Mouse (Mus musculus) urinary bladder, postnatal 10 days (tissue): Measurements from ENCODE around the gene Hist4h4.
"Not testable (repeated sequence)": the region's sequence is repeated elsewhere in the genome, so short reads cannot be mapped to it uniquely, and the experiment has no call there.

Experiments
- DNase-seq: peaks from one replicate; pipeline ENCODE4 v3.0.0; 2022; ENCODE audit warnings: low spot score

Hist4h4 gene

DNA sequence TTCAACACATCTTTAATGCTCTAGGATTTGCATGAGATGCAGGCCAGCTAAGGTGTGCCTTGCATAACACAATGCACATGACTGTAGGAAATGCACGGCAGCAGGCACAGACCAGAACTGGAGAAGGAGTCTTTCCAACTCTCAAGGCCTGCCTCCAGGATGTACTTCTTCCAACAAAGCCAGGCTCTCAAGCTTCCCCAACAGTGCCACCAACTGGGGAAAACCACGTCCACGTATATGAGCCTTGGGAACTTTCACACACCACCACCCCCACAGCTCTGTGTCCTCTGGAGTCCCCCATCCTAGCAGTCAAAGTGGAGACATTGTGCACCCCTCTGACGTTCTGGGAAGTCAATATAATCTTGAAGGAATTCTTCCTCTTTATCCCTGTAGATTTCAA is 8.9 kb upstream of the Hist4h4 start:
- DNase-seq = no peak

- DNase-seq = no peak
Measured at GRCm38 (mm10) chr6:136811196-136811595, 7.0 kb upstream of the Hist4h4 start.

DNA sequence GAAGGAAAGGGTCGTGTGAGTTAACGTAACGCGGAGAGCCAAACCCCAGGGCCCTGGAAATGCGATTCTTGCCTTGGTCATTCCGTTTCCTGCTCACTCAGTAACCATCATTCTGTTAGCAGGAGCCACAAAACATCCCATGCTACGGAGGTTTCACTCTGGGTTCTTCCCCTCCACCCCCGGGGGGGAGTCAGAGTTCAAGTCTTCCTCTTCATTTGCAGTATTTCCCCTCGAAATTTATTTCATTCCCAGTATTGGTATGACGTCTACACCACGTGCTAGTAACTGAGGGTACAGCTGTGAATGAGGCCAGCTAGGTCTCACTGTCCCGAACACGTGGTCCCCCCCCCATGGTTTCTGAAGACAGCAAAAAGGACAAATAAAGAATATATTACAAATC is 5.5 kb upstream of the Hist4h4 start:
- DNase-seq = no peak

GRCm38 (mm10) chr6:136809077-136809476 is 4.9 kb upstream of the Hist4h4 start:
- DNase-seq = no peak

DNA sequence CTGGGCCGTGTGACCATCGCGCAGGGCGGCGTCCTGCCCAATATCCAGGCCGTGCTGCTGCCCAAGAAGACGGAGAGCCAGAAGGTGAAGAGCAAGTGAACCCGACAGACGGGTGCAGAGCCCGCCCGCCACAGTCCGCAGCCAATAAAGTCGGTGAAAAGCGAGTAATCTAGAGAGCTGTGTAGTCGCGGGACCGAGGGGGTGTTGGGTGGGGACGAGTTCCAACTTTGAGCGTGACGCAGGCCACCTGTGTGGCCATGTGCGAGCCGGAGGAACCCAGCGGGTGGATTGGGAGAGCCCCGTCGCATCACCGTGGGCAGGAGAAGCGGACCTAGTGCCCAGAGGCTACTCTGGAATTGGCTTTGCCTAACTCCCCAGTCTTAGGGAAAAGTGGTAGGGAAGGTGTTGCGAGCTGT is 4.4 kb upstream of the Hist4h4 start:
- DNase-seq = no peak

DNA sequence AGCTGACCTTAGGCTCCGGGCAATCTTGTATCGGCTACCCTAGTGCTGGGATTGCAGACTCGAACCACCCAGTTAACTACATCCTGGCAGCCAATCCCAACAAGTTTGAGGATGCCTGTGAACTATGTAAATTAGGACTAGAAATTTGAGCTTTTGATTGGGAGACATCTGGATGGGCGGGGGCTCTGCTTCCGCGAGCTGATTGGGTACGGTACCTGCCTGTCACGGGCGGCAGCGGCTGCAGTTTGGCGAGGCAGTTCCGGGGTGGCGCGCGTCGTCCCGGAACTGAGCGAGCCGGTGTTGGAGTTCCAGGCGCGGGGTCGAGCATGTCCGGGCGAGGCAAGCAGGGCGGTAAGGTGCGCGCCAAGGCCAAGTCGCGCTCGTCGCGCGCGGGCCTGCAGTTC is 3.8 kb upstream of the Hist4h4 start, which contains the start of gene H2afj:
Gene H2afj (plus strand): TSS at position 231 of the 404 bp plus-strand sequence.
- peak; percentile 98 for DNase-seq

DNA sequence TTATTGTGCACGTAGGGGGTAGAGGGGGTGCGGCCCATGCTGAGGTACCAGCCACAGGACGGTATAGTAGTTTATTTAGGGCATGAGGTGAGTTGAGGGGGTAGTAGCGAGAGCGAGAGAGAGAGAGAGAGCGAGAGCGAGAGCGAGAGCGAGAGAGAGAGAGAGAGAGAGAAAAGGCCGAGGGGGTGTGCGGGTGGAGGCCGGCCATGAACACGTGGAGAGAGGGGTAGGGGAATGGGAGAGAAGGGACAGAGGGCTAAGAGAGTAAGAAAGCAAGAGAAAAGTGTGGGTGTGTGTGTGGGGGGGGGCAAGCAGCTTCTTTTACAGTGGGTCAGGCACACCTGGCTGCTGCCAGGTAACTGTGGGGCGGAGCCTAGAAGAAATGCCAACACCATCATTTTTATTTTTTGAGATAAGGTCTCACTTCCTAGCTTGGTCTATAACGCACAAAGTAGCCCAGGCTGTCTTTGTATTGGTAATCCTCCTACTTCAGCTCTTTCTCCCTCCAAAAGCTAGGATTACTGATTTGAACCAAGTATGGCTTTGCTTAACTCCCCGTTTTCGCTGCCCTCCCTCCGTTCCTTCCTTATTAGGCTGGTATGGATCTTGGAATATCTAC is 3.3 kb upstream of the Hist4h4 start:
- no peak for DNase-seq

GRCm38 (mm10) chr6:136806819-136807218 is 2.6 kb upstream of the Hist4h4 start:
- DNase-seq = no peak

DNA sequence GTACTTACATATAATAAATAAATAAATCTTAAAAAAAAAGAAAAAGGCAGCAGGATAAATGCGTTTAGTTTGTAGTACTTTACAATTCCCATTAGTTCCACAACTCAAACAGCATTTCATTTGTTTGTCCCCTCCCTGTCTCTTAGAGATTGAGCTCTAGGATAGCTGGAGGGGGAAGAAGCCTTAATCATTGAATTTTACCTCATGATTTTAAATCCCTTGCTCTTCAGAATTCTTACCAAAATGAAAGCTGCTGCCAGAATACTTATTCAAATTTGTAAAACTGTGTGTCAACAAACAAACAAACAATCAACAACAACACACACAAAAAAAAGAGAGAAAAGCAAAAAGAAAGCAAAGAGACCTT is 1.2 kb upstream of the Hist4h4 start:
- no peak for DNase-seq

GRCm38 (mm10) chr6:136804705-136805408 is 642 bp upstream of the Hist4h4 start:
- DNase-seq = no peak

- no peak for DNase-seq
Measured at GRCm38 (mm10) chr6:136803093-136803738, 999 bp downstream of the Hist4h4 start.

GRCm38 (mm10) chr6:136801274-136801673 is 2.9 kb downstream of the Hist4h4 start:
- DNase-seq = no peak

DNA sequence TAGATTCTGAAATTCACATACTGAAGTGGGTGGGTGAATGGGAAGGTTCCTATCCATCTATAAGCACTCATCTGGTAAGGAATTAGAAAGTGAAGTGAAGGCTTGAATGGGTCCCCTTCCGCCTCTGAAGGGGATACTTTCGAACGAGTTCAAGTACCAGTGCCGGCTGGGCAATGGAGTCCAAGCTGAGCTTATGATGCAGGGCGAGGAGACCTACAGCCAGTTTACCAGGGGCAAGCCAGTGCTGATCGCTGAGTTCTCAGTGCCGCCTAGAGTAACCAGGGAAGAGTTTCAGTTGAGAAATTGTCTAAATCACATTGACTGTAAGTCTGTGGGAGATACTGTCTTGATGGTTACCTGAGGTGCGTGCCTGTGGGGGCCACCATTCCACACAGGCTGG is 3.5 kb downstream of the Hist4h4 start:
- DNase-seq = no peak

DNA sequence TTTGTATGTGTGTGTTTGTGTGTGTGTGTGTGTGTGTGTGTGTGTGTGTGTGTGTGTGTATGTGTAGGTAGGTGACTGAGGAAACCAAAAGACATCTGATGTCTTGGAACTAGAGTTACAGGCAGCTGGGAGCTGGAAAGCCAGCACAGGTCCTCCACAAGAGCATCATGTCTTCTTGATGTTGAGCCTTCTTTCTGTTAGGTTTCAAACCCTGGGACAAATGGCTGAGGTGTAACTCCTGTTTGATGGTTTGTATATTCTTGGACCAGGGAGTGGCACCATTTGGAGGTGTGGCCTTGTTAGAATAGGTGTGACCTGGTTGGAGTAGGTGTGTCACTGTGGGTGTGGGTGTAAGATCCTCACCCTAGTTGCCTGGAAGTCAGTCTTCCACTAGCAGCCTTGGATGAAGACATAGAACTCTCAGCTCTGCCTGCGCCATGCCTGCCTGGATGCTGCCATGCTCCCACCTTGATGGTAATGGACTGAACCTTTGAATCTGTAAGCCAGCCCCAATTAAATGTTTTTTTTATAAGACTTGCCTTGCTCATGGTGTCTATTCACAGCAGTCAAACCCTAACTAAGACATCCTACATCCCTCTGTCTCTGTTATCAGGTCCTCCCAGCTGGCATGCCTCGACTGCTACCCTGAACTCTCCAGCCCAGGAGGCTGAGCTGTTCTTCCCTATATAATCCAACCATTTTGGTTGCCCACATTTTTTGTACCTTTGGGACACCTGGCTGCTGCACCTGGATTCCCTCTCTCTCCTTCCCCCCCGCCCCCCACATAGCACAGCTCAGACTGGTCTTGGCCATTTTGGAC is 6.1 kb downstream of the Hist4h4 start:
- not testable (repeated sequence) for DNase-seq

- DNase-seq = no peak
Measured at GRCm38 (mm10) chr6:136795850-136796249, 8.4 kb downstream of the Hist4h4 start.

DNA sequence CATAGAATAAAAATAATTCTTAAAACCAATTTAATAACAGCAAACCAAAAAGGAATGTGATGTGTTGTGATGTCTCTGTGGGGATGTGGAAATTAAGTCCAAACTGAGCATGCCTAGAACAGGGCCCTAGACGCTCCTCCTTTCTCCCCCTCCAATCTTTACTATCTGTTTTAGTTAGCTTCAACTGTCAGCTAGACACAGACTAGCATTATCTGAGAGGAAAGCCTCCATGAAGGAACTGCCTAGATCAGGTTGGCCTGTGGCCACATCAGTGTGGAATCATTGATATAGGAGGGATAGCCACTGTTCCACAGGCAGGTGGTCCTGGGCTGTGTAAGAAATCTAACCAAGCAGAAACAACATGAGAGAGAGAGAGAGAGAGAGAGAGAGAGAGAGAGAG is 9.1 kb downstream of the Hist4h4 start:
- no peak for DNase-seq

DNA sequence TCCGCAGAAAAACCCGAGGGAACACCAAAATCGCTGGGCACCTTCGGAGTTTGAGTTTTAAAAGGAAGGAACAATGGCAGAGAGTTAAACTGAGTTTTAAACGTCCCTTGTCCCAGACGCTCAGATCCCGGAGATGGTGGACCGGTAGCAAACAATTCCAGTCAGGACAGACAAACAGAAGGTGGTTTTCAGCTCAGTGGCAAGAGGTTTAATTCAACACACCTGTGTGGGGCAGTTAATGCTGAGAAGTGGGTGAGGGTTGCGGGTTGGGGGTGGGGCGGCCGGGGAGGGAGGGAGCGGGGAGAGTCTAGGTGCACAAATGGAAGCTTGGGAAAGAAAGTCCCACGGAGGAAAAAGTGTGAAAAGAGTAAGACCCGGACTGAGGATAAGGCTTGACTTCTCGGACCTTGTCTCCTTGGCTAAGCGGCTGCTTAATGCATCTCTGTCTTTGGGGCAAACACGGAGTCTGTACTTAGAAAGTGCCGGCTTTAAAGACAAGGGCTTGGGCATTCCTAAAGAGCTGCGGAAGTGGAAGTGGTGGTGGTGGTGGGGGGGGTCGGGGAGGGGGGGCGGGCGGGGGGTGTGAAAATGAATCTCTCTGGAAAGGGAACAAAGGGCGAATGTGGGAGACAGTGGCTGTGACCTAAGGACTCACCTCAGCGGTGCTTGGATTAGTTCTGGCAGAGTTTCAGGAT is 10.2 kb downstream of the Hist4h4 start:
- DNase-seq = no peak

- no peak for DNase-seq
Measured at GRCm38 (mm10) chr6:136792884-136793758, 11.1 kb downstream of the Hist4h4 start.

- DNase-seq = no peak
Measured at GRCm38 (mm10) chr6:136789391-136789971, 14.7 kb downstream of the Hist4h4 start.

GRCm38 (mm10) chr6:136782761-136783160 is 21.5 kb downstream of the Hist4h4 start:
- no peak for DNase-seq
